Mouse (Mus musculus): ENCODE measurements around the gene Hes6. TPM values are rescaled to one million over a fixed set of nuclear protein-coding genes. Genes with fewer than 3 reads are reported as not detected.

The Hes6 gene
- polyA plus RNA-seq, 1 experiment from 2014 or later = 316 TPM

GRCm38 (mm10) chr1:91435606-91436130, 21.8 kb upstream of the Hes6 start:
- Histone ChIP-seq H3K27ac (ENCODE audit: low read depth, low read length) (no peak overlapping the region), H3K4me1 (ENCODE audit: control insufficient read depth, insufficient read depth, low read length) (no peaks in the 10 kb centered on the region), H3K4me2 (ENCODE audit: low read depth) (no peak overlapping the region), H3K36me3 (ENCODE audit: control insufficient read depth, insufficient read depth, low read length) (no peaks in the 10 kb centered on the region), H3K9ac (ENCODE audit: low read length) (no peak overlapping the region), H3K9me3 (ENCODE audit: control insufficient read depth, low read length) (no peaks in the 10 kb centered on the region), H3K27me3 (ENCODE audit: control insufficient read depth, insufficient read depth, low read length) (no peaks in the 10 kb centered on the region), H3K4me3 (ENCODE audit: low read depth, low read length) (no peak overlapping the region)
- ATAC-seq (ENCODE audit: insufficient read depth, low FRiP score, low TSS enrichment) (no peak), DNase-seq (ENCODE audit: low spot score) (no peak)
- 87% methylated on average over 13 of the region's 13 CpGs for WGBS

GRCm38 (mm10) chr1:91434905-91435304, 21.1 kb upstream of the Hes6 start:
- no peak for DNase-seq (ENCODE audit: low spot score)
- Histone ChIP-seq H3K4me2 (ENCODE audit: low read depth) (no peak overlapping the region), H3K4me1 (ENCODE audit: control insufficient read depth, insufficient read depth, low read length) (no peaks in the 10 kb centered on the region), H3K36me3 (ENCODE audit: control insufficient read depth, insufficient read depth, low read length) (no peaks in the 10 kb centered on the region), H3K4me3 (ENCODE audit: low read depth, low read length) (no peak overlapping the region), H3K27ac (ENCODE audit: low read depth, low read length) (no peak overlapping the region), H3K9me3 (ENCODE audit: control insufficient read depth, low read length) (no peaks in the 10 kb centered on the region), H3K27me3 (ENCODE audit: control insufficient read depth, insufficient read depth, low read length) (no peaks in the 10 kb centered on the region), H3K9ac (ENCODE audit: low read length) (no peak overlapping the region)
- no peak for ATAC-seq (ENCODE audit: insufficient read depth, low FRiP score, low TSS enrichment)
- 94% methylated on average over 8 of the region's 8 CpGs for WGBS

GRCm38 (mm10) chr1:91430761-91431160, 16.9 kb upstream of the Hes6 start:
- no peaks in the 10 kb centered on the region for H3K27me3 ChIP-seq (ENCODE audit: control insufficient read depth, insufficient read depth, low read length)
- H3K4me3 ChIP-seq (ENCODE audit: low read depth, low read length) = no peak overlapping the region
- ATAC-seq (ENCODE audit: insufficient read depth, low FRiP score, low TSS enrichment) = no peak
- no peaks in the 10 kb centered on the region for H3K36me3 ChIP-seq (ENCODE audit: control insufficient read depth, insufficient read depth, low read length)
- no peak overlapping the region for H3K27ac ChIP-seq (ENCODE audit: low read depth, low read length)
- 86% methylated on average over 7 of the region's 7 CpGs for WGBS
- H3K9ac ChIP-seq (ENCODE audit: low read length) = no peak overlapping the region
- DNase-seq (ENCODE audit: low spot score) = no peak
- H3K4me1 ChIP-seq (ENCODE audit: control insufficient read depth, insufficient read depth, low read length) = no peaks in the 10 kb centered on the region
- no peaks in the 10 kb centered on the region for H3K9me3 ChIP-seq (ENCODE audit: control insufficient read depth, low read length)
- no peak overlapping the region for H3K4me2 ChIP-seq (ENCODE audit: low read depth)

GRCm38 (mm10) chr1:91429212-91429611, 15.4 kb upstream of the Hes6 start:
- no peak overlapping the region for H3K9ac ChIP-seq (ENCODE audit: low read length)

GRCm38 (mm10) chr1:91428614-91429013, 14.8 kb upstream of the Hes6 start:
- Histone ChIP-seq H3K9me3 (ENCODE audit: control insufficient read depth, low read length) (no peaks in the 10 kb centered on the region), H3K4me2 (ENCODE audit: low read depth) (no peak overlapping the region), H3K36me3 (ENCODE audit: control insufficient read depth, insufficient read depth, low read length) (no peaks in the 10 kb centered on the region), H3K27me3 (ENCODE audit: control insufficient read depth, insufficient read depth, low read length) (no peaks in the 10 kb centered on the region), H3K4me1 (ENCODE audit: control insufficient read depth, insufficient read depth, low read length) (no peaks in the 10 kb centered on the region), H3K4me3 (ENCODE audit: low read depth, low read length) (no peak overlapping the region), H3K27ac (ENCODE audit: low read depth, low read length) (no peak overlapping the region), H3K9ac (ENCODE audit: low read length) (no peak overlapping the region)
- 48% methylated on average over 4 of the region's 4 CpGs for WGBS
- DNase-seq (ENCODE audit: low spot score) (peak; percentile 83), ATAC-seq (ENCODE audit: insufficient read depth, low FRiP score, low TSS enrichment) (no peak)

More at GRCm38 (mm10) chr1:91429212-91429611, 15.4 kb upstream of the Hes6 start:
- ATAC-seq (ENCODE audit: insufficient read depth, low FRiP score, low TSS enrichment) (no peak), DNase-seq (ENCODE audit: low spot score) (no peak)
- Histone ChIP-seq H3K27me3 (ENCODE audit: control insufficient read depth, insufficient read depth, low read length) (no peaks in the 10 kb centered on the region), H3K36me3 (ENCODE audit: control insufficient read depth, insufficient read depth, low read length) (no peaks in the 10 kb centered on the region), H3K4me2 (ENCODE audit: low read depth) (no peak overlapping the region), H3K27ac (ENCODE audit: low read depth, low read length) (no peak overlapping the region), H3K4me1 (ENCODE audit: control insufficient read depth, insufficient read depth, low read length) (no peaks in the 10 kb centered on the region), H3K4me3 (ENCODE audit: low read depth, low read length) (no peak overlapping the region), H3K9me3 (ENCODE audit: control insufficient read depth, low read length) (no peaks in the 10 kb centered on the region)
- 94% methylated on average over 10 of the region's 10 CpGs for WGBS

GRCm38 (mm10) chr1:91426397-91426796, 12.6 kb upstream of the Hes6 start:
- Histone ChIP-seq H3K36me3 (ENCODE audit: control insufficient read depth, insufficient read depth, low read length) (no peaks in the 10 kb centered on the region), H3K27me3 (ENCODE audit: control insufficient read depth, insufficient read depth, low read length) (no peaks in the 10 kb centered on the region), H3K4me2 (ENCODE audit: low read depth) (no peak overlapping the region), H3K9me3 (ENCODE audit: control insufficient read depth, low read length) (no peaks in the 10 kb centered on the region), H3K27ac (ENCODE audit: low read depth, low read length) (no peak overlapping the region), H3K4me1 (ENCODE audit: control insufficient read depth, insufficient read depth, low read length) (no peaks in the 10 kb centered on the region), H3K4me3 (ENCODE audit: low read depth, low read length) (no peak overlapping the region), H3K9ac (ENCODE audit: low read length) (no peak overlapping the region)
- DNase-seq (ENCODE audit: low spot score) = no peak
- no peak for ATAC-seq (ENCODE audit: insufficient read depth, low FRiP score, low TSS enrichment)
- WGBS = 82% methylated on average over 9 of the region's 9 CpGs

- Histone ChIP-seq H3K27me3 (ENCODE audit: control insufficient read depth, insufficient read depth, low read length) (no peaks in the 10 kb centered on the region), H3K27ac (ENCODE audit: low read depth, low read length) (no peak overlapping the region), H3K36me3 (ENCODE audit: control insufficient read depth, insufficient read depth, low read length) (no peaks in the 10 kb centered on the region), H3K4me3 (ENCODE audit: low read depth, low read length) (no peak overlapping the region), H3K4me1 (ENCODE audit: control insufficient read depth, insufficient read depth, low read length) (no peaks in the 10 kb centered on the region), H3K4me2 (ENCODE audit: low read depth) (no peak overlapping the region), H3K9ac (ENCODE audit: low read length) (no peak overlapping the region), H3K9me3 (ENCODE audit: control insufficient read depth, low read length) (no peaks in the 10 kb centered on the region)
- DNase-seq (ENCODE audit: low spot score) (no peak), ATAC-seq (ENCODE audit: insufficient read depth, low FRiP score, low TSS enrichment) (no peak)
- 91% methylated on average over 8 of the region's 8 CpGs for WGBS
Observed at GRCm38 (mm10) chr1:91420601-91421065, 6.8 kb upstream of the Hes6 start.

- WGBS = 72% methylated on average over 10 of the region's 10 CpGs
- no peaks in the 10 kb centered on the region for H3K36me3 ChIP-seq (ENCODE audit: control insufficient read depth, insufficient read depth, low read length)
- no peak overlapping the region for H3K4me2 ChIP-seq (ENCODE audit: low read depth)
- H3K9me3 ChIP-seq (ENCODE audit: control insufficient read depth, low read length) = no peaks in the 10 kb centered on the region
- no peak overlapping the region for H3K9ac ChIP-seq (ENCODE audit: low read length)
- H3K4me1 ChIP-seq (ENCODE audit: control insufficient read depth, insufficient read depth, low read length) = peaks cover 5% of the 10 kb centered on the region; the same call in 1 of the 2 replicates
- H3K27ac ChIP-seq (ENCODE audit: low read depth, low read length) = no peak overlapping the region
- ATAC-seq (ENCODE audit: insufficient read depth, low FRiP score, low TSS enrichment) (no peak), DNase-seq (ENCODE audit: low spot score) (no peak)
- no peak overlapping the region for H3K4me3 ChIP-seq (ENCODE audit: low read depth, low read length)
- no peaks in the 10 kb centered on the region for H3K27me3 ChIP-seq (ENCODE audit: control insufficient read depth, insufficient read depth, low read length)
Observed at GRCm38 (mm10) chr1:91419862-91420600, 6.2 kb upstream of the Hes6 start.

GRCm38 (mm10) chr1:91417991-91418390, 4.2 kb upstream of the Hes6 start:
- no peak overlapping the region for H3K9ac ChIP-seq (ENCODE audit: low read length)
- H3K9me3 ChIP-seq (ENCODE audit: control insufficient read depth, low read length) = no peaks in the 10 kb centered on the region
- H3K27me3 ChIP-seq (ENCODE audit: control insufficient read depth, insufficient read depth, low read length) = no peaks in the 10 kb centered on the region
- H3K36me3 ChIP-seq (ENCODE audit: control insufficient read depth, insufficient read depth, low read length) = no peaks in the 10 kb centered on the region
- DNase-seq (ENCODE audit: low spot score) = no peak
- H3K27ac ChIP-seq (ENCODE audit: low read depth, low read length) = no peak overlapping the region
- no peak overlapping the region for H3K4me3 ChIP-seq (ENCODE audit: low read depth, low read length)
- 78% methylated on average over 1 of the region's 1 CpGs for WGBS
- H3K4me2 ChIP-seq (ENCODE audit: low read depth) = no peak overlapping the region
- H3K4me1 ChIP-seq (ENCODE audit: control insufficient read depth, insufficient read depth, low read length) = peaks cover 16% of the 10 kb centered on the region; the same call in 1 of the 2 replicates
- no peak for ATAC-seq (ENCODE audit: insufficient read depth, low FRiP score, low TSS enrichment)
